23 mouse cellular contexts compared by ENCODE assay signal in the genomic region with DNA sequence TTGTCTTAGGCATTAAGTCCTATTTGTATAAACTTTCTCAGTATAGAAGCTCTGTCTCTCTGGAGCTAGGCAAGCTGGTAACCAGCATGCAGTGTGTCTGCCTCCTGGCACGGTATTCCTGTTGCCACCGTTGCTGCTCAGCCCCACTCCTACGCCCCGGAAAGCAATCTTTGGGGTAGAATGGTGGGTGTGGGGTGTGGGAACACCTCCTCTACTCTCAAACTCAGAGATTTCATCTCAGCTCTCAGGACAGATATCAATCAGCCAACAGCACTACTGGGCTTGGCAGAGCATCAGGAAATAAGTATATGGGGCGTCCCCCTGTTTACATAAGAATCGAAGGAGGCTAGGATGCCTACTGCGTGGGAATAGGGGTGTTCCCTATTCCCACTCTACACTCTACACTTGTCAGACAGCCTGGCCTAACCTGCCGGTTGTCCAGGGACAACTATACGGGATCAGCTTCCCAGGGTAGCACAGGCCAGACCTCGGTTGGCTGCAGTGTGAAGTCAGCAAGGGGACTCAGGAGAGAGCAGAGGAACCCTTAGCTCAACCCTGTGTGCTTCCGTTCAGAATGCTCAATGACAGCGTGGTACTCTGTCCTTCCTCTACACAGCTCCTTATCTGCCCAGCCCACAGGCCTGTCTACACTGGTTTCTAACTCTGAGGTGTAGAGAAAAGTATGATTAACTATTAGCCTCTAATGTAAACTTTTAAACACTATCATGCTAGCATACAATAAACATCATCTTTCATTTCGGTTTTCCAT.
DNase-seq lines count a peak whose midpoint lies in the region; ATAC-seq and TF ChIP-seq lines count a peak whose summit lies in the region.
"Had no signal": no experiment of that assay in that cellular context is flagged by ENCODE, and none has a peak within 500 bp of the region (broad histone marks: within the 10 kb centered on the region; RNA-seq: fewer than 3 reads in every experiment).

No protein-coding gene starts in this region.

- no peak for TF ChIP-seq POLR2A in heart, adult 2 months (IDR thresholded peaks at IDR 0.05; ENCODE audit: insufficient read depth, low read depth, low read length)
- TF ChIP-seq POLR2A in lung, adult 2 months (IDR thresholded peaks at IDR 0.05; ENCODE audit: borderline replicate concordance, extremely low read depth, low read depth, low read length), result 0 out of 2 replicates have a peak, but pooled peaks have one; percentile 15

- no peaks in the 10 kb centered on the region for H3K36me3 ChIP-seq in heart, adult 2 months (ENCODE audit: control insufficient read depth, insufficient read depth, low read length)
- no peaks in the 10 kb centered on the region for H3K36me3 ChIP-seq in forebrain, postnatal 0 days (ENCODE audit: insufficient read depth)
- H3K36me3 ChIP-seq: forebrain, embryonic 15.5 days; hindbrain, embryonic 15.5 days; intestine, embryonic 15.5 days; limb, embryonic 12.5 days; liver, embryonic 13.5 days had no signal

- peak; percentile 86 for DNase-seq in heart, adult 11 months
- DNase-seq in heart, adult 2 months, result no peak
- DNase-seq in layer of hippocampus, adult 2 months (ENCODE audit: low spot score in 2 of 2), result peak; percentile 53 to 76
- DNase-seq in lung, adult 2 months, result no peak
- DNase-seq in adrenal gland, postnatal 4 days (ENCODE audit: low spot score in 2 of 2), result no peak
- DNase-seq in forebrain, postnatal 0 days, result no peak
- DNase-seq in c-Kit-positive CD71-positive TER-119-positive erythroid progenitor cells, embryonic 14.5 days (ENCODE audit: low spot score), result no peak
- DNase-seq: adrenal gland, postnatal 36 days; cerebellum, adult 9-10 months; heart, postnatal 4 days; kidney, adult 9 months; kidney, postnatal 36 days; liver, embryonic 13.5 days; retina, postnatal 1 day; thymus, postnatal 36 days had no signal

- TF ChIP-seq CTCF in heart, adult 2 months (IDR thresholded peaks at IDR 0.05), result no peak
- TF ChIP-seq CTCF in layer of hippocampus, adult 2 months (conservative IDR thresholded peaks at IDR 0.05), result no peak
- TF ChIP-seq CTCF in lung, adult 2 months (IDR thresholded peaks at IDR 0.05; ENCODE audit: insufficient read depth, low read length), result no peak
- no peak for TF ChIP-seq CTCF in forebrain, postnatal 0 days (IDR thresholded peaks at IDR 0.05; ENCODE audit: low read depth)

- no peak overlapping the region for H3K4me3 ChIP-seq in heart, adult 2 months
- no peak overlapping the region for H3K4me3 ChIP-seq in layer of hippocampus, adult 2 months
- no peak overlapping the region for H3K4me3 ChIP-seq in lung, adult 2 months (replicated peaks; ENCODE audit: extremely low read depth, low read depth, low read length)
- H3K4me3 ChIP-seq in forebrain, postnatal 0 days (ENCODE audit: low read depth, low read length), result no peak overlapping the region
- H3K4me3 ChIP-seq: forebrain, embryonic 15.5 days; hindbrain, embryonic 15.5 days; intestine, embryonic 15.5 days; limb, embryonic 12.5 days; liver, embryonic 13.5 days had no signal

- WGBS in heart, adult 2 months, result 68% methylated on average over 13 of the region's 13 CpGs
- 44% methylated on average over 13 of the region's 13 CpGs for WGBS in lung, adult 2 months
- WGBS in forebrain, postnatal 0 days, result 90% methylated on average over 13 of the region's 13 CpGs

- ATAC-seq in megakaryocyte progenitor cell, adult 5-6 weeks (replicated peaks; ENCODE audit: poor library complexity), result peak; percentile 46; the same call in 1 of the 2 replicates
- ATAC-seq in forebrain, postnatal 0 days, result no peak
- ATAC-seq: CD4-positive, CD25-positive, alpha-beta regulatory T cell, adult 4 months; forebrain, embryonic 15.5 days; intestine, embryonic 15.5 days; Patski had no signal

- no peaks in the 10 kb centered on the region for H3K79me2 ChIP-seq in heart, adult 2 months (replicated peaks; ENCODE audit: control insufficient read depth, insufficient read depth, low read length)

- H3K9ac ChIP-seq in heart, adult 2 months (ENCODE audit: low read depth, low read length), result no peak overlapping the region
- H3K9ac ChIP-seq in forebrain, postnatal 0 days, result no peak overlapping the region
- H3K9ac ChIP-seq: forebrain, embryonic 15.5 days; hindbrain, embryonic 15.5 days; intestine, embryonic 15.5 days; limb, embryonic 12.5 days; liver, embryonic 13.5 days had no signal

- no peaks in the 10 kb centered on the region for H3K9me3 ChIP-seq in forebrain, postnatal 0 days (ENCODE audit: low read length)
- H3K9me3 ChIP-seq: forebrain, embryonic 15.5 days; hindbrain, embryonic 15.5 days; intestine, embryonic 15.5 days; limb, embryonic 12.5 days; liver, embryonic 13.5 days had no signal

- no peak for TF ChIP-seq EP300 in heart, adult 2 months (IDR thresholded peaks at IDR 0.05; ENCODE audit: insufficient read depth, low read depth, low read length)

- H3K4me2 ChIP-seq in forebrain, postnatal 0 days (ENCODE audit: low read depth), result no peak overlapping the region
- H3K4me2 ChIP-seq: forebrain, embryonic 15.5 days; hindbrain, embryonic 15.5 days; intestine, embryonic 15.5 days; limb, embryonic 12.5 days; liver, embryonic 13.5 days; midbrain, embryonic 11.5 days had no signal

- H3K4me1 ChIP-seq in heart, adult 2 months (ENCODE audit: control insufficient read depth, insufficient read depth, low read length), result no peaks in the 10 kb centered on the region
- peaks cover 2% of the 10 kb centered on the region; the same call in 1 of the 2 replicates for H3K4me1 ChIP-seq in lung, adult 2 months (ENCODE audit: control insufficient read depth, insufficient read depth, low read length)
- H3K4me1 ChIP-seq in forebrain, postnatal 0 days (ENCODE audit: insufficient read depth), result no peaks in the 10 kb centered on the region
- H3K4me1 ChIP-seq: hindbrain, embryonic 15.5 days; intestine, embryonic 15.5 days; limb, embryonic 12.5 days; liver, embryonic 13.5 days had no signal

- H3K27ac ChIP-seq in heart, adult 2 months, result no peak overlapping the region
- peak overlapping the region; percentile 51; the same call in 1 of the 2 replicates for H3K27ac ChIP-seq in layer of hippocampus, adult 2 months
- no peak overlapping the region for H3K27ac ChIP-seq in forebrain, postnatal 0 days (ENCODE audit: low read depth, low read length)
- H3K27ac ChIP-seq: forebrain, embryonic 15.5 days; hindbrain, embryonic 15.5 days; intestine, embryonic 15.5 days; limb, embryonic 12.5 days; liver, embryonic 13.5 days had no signal

- intact Hi-C loops in heart, adult 2 months (cut with DNase I), result no loop called here

- no peaks in the 10 kb centered on the region for H3K27me3 ChIP-seq in heart, adult 2 months (ENCODE audit: control insufficient read depth, insufficient read depth, low read length)
- H3K27me3 ChIP-seq in forebrain, postnatal 0 days (ENCODE audit: insufficient read depth, low read length), result no peaks in the 10 kb centered on the region
- H3K27me3 ChIP-seq: forebrain, embryonic 15.5 days; hindbrain, embryonic 15.5 days; intestine, embryonic 15.5 days; liver, embryonic 13.5 days; Patski had no signal

Comparison
In these comparisons a context has a peak if more than half of its experiments do, and no peak if none do; other contexts are left out.
1. DNase-seq: peak in heart, adult 11 months (single experiment) and layer of hippocampus, adult 2 months (2 of 2); none in heart, adult 2 months (0 of 2), lung, adult 2 months (single experiment), adrenal gland, postnatal 4 days (0 of 2), forebrain, postnatal 0 days (single experiment) and c-Kit-positive CD71-positive TER-119-positive erythroid progenitor cells, embryonic 14.5 days (single experiment).